Mouse (Mus musculus) cortical plate, adult 2 months (tissue): ENCODE results near the gene Ihh.

Experiments used
- CTCF ChIP-seq: fragments of 200-500 bp; IDR thresholded peaks from 2 replicates; pipeline ENCODE4 v1.5.1; 2011; ENCODE audit warnings: mild to moderate bottlenecking, control low read depth, low read length; ENCODE audit not compliant: insufficient read depth; ENCODE audit errors: extremely low read depth
- POLR2A ChIP-seq: fragments of 200-500 bp; IDR thresholded peaks from 2 replicates; pipeline ENCODE4 v1.6.1; 2011; ENCODE audit warnings: mild to moderate bottlenecking, low read length, control low read depth; ENCODE audit not compliant: insufficient read depth; ENCODE audit errors: extremely low read depth

DNA sequence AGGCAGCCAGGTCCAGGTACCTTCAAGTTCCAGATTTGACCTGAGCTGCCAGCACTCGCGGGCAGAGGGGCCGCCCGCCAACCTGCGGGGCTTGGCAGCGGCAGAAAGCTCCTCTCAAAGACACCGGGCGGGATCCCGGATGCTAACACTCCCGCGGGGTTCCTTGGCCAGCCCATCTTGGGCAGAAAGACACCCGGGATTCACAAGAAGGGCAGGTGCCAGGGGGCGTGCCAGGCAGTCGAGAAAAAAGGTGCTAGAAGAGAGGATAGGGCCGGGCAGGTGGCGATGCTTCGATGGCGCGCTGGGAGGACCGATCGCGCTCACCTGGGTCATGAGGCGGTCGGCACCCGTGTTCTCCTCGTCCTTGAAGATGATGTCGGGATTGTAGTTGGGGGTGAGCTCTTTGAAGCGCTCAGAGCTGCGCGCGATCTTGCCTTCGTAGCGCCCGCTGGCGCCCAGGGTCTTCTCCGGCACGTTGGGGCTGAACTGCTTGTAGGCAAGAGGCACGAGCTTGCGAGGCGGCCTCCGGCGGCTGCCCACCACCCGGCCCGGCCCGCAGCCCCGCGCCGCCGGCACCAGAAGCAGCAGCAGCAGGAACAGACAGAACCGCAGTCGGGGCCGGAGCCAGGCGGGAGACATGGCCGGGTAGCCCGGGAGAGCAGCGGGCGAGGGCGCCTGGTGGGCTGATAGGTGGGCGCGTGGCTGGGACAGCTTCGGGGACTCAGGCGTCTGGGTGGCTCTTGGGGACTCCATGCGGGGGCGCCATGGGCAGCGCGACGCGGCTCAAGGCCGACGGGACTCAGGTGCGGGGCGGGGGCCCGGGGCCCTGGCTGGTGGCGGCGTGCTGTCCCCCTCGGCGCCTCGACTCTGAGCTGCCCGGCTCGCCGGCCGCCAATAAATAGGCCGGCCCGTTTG lies 639 bp downstream of the Ihh start:
- TF ChIP-seq CTCF (no peak), POLR2A (no peak)
